Mouse (Mus musculus) testis, postnatal 10 days (tissue): ENCODE results near the gene Mypop.

ENCODE experiments used
- DNase-seq: peaks from one replicate; pipeline ENCODE4 v3.0.0; 2021; ENCODE audit warnings: low spot score

Mypop gene

GRCm38 (mm10) chr7:19021048-19021447 is 30.0 kb downstream of the Mypop start:
- DNase-seq, result no peak

GRCm38 (mm10) chr7:19022189-19022958 is 31.3 kb downstream of the Mypop start:
- DNase-seq, result peak; percentile 73

GRCm38 (mm10) chr7:19023357-19023814 is 32.3 kb downstream of the Mypop start, which contains the start of gene Foxa3:
Foxa3 (minus strand) TSS chr7:19023538.
- DNase-seq, result peak; percentile 75

- peak; percentile 95 for DNase-seq
Observed at GRCm38 (mm10) chr7:19024096-19024506, 33.1 kb downstream of the Mypop start, which contains the start of gene Sympk. Sympk (plus strand) TSS chr7:19024377.

- peak; percentile 69 for DNase-seq
Observed at GRCm38 (mm10) chr7:19024581-19025255, 33.7 kb downstream of the Mypop start.

GRCm38 (mm10) chr7:19028067-19028466 is 37.0 kb downstream of the Mypop start:
- no peak for DNase-seq

GRCm38 (mm10) chr7:19029084-19029653 is 38.1 kb downstream of the Mypop start:
- DNase-seq, result peak; percentile 79

- no peak for DNase-seq
Observed at GRCm38 (mm10) chr7:19031641-19032040, 40.6 kb downstream of the Mypop start.

GRCm38 (mm10) chr7:19044616-19045015 is 53.6 kb downstream of the Mypop start:
- no peak for DNase-seq

- DNase-seq, result peak; percentile 66
Observed at GRCm38 (mm10) chr7:19046286-19047069, 55.4 kb downstream of the Mypop start.

GRCm38 (mm10) chr7:19048006-19048527 is 57.0 kb downstream of the Mypop start:
- no peak for DNase-seq

- no peak for DNase-seq
Observed at GRCm38 (mm10) chr7:19049252-19049651, 58.2 kb downstream of the Mypop start.

GRCm38 (mm10) chr7:19050172-19050571 is 59.1 kb downstream of the Mypop start:
- no peak for DNase-seq

GRCm38 (mm10) chr7:19051161-19051560 is 60.1 kb downstream of the Mypop start:
- DNase-seq, result no peak
